Mouse (Mus musculus): Measurements from ENCODE around the gene Wnt4.

- TF ChIP-seq EP300 (IDR thresholded peaks at IDR 0.05; ENCODE audit: insufficient read depth, low read depth, low read length) (no peak), POLR2A (IDR thresholded peaks at IDR 0.05; ENCODE audit: insufficient read depth, low read length) (no peak)
Observed at GRCm38 (mm10) chr4:137304106-137304505, 26.8 kb downstream of the Wnt4 start.

Data from ES-Bruce4 (cell line).